In the genomic region with DNA sequence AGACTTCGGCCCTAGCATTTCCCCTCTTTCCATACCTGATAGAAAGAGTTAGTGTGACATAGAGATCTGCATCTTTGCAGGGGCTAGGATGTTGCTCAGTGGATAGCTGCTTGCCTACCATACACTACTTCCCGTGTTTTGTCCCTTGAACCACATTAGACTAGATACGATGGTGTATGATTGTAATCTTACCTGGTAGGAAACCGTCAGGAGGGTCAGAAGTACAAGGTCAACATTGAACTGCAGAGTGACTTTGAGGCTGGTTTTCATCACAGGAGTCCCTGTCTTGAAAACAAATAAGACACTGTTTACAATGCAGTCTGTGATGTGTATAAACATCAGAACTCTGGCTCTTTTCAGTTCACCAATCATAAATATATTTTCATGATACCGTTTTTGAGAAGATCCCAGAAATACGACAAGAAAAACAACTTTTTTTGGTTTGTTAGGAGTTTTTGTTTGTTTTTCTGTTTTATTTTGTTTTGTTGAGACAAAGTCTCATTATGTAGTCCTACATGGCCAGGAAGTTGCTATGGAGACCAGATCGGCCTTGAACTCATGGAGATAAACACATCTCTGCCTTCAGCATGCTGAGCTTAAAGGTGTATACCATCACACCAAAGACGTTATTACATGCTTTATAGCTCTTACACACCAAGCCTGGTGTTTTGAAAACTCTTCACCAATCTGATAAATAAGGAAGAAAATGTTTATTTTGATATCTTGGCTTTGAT, we compare ENCODE assay signal across 26 mouse cellular contexts.
"Had no signal": no experiment of that assay in that cellular context is flagged by ENCODE, and none has a peak within 500 bp of the region (broad histone marks: within the 10 kb centered on the region; RNA-seq: fewer than 3 reads in every experiment).

No protein-coding gene starts in this region.

- H3K9me3 ChIP-seq: heart, embryonic 10.5 days; heart, embryonic 12.5 days; hindbrain, embryonic 10.5 days; hindbrain, embryonic 12.5 days; intestine, embryonic 15.5 days; limb, embryonic 10.5 days; limb, embryonic 12.5 days had no signal

- H3K4me2 ChIP-seq: heart, embryonic 12.5 days; hindbrain, embryonic 12.5 days; hindbrain, embryonic 14.5 days; intestine, embryonic 15.5 days; limb, embryonic 12.5 days had no signal

- H3K27ac ChIP-seq: gastrocnemius, adult 2 months; heart, embryonic 10.5 days; hindbrain, embryonic 10.5 days; hindbrain, embryonic 12.5 days; hindbrain, embryonic 14.5 days; intestine, embryonic 15.5 days; layer of hippocampus, adult 2 months; left cerebral cortex, adult 2 months; limb, embryonic 10.5 days; limb, embryonic 12.5 days; liver, embryonic 14.5 days had no signal

- H3K4me1 ChIP-seq: heart, embryonic 10.5 days; heart, embryonic 12.5 days; hindbrain, embryonic 12.5 days; intestine, embryonic 15.5 days; limb, embryonic 10.5 days; limb, embryonic 12.5 days had no signal

- H3K27me3 ChIP-seq: heart, embryonic 12.5 days; hindbrain, embryonic 12.5 days; intestine, embryonic 15.5 days; limb, embryonic 12.5 days had no signal

- DNase-seq: gastrocnemius, adult 2 months; gastrocnemius, postnatal 10 days; gastrocnemius, postnatal 25 days; heart, adult 18-20 months; heart, postnatal 10 days; heart, postnatal 4 days; kidney, adult 18-20 months; kidney, adult 8-10 months; kidney, postnatal 10 days; kidney, postnatal 25 days; kidney, postnatal 4 days; liver had no signal

- H3K9ac ChIP-seq: heart, embryonic 12.5 days; hindbrain, embryonic 12.5 days; hindbrain, embryonic 14.5 days; intestine, embryonic 15.5 days; limb, embryonic 12.5 days; liver, embryonic 14.5 days had no signal

- ATAC-seq: hindbrain, embryonic 16.5 days; inflammation-experienced regulatory T-cells, adult 6 months; intestine, embryonic 15.5 days; intestine, postnatal 0 days had no signal

- H3K4me3 ChIP-seq: gastrocnemius, adult 2 months; heart, embryonic 10.5 days; heart, embryonic 12.5 days; hindbrain, embryonic 10.5 days; hindbrain, embryonic 12.5 days; intestine, embryonic 15.5 days; layer of hippocampus, adult 2 months; left cerebral cortex, adult 2 months; limb, embryonic 10.5 days; limb, embryonic 12.5 days had no signal

- H3K36me3 ChIP-seq: heart, embryonic 10.5 days; heart, embryonic 12.5 days; hindbrain, embryonic 10.5 days; hindbrain, embryonic 12.5 days; intestine, embryonic 15.5 days; limb, embryonic 10.5 days; limb, embryonic 12.5 days had no signal
